Mouse (Mus musculus) lung, postnatal 0 days (tissue): ENCODE measurements around the gene Slmap.

Source experiments
- CTCF ChIP-seq: IDR thresholded peaks from 2 replicates; pipeline ENCODE4 v1.5.1; 2016; ENCODE audit warnings: antibody characterized with exemption, mild to moderate bottlenecking
- EP300 ChIP-seq: IDR thresholded peaks from 2 replicates; pipeline ENCODE4 v1.6.1; 2016; ENCODE audit warnings: antibody characterized with exemption, mild to moderate bottlenecking, control low read depth

- TF ChIP-seq CTCF (no peak), EP300 (no peak)
Measured at GRCm38 (mm10) chr14:26533267-26533666, 1.5 kb downstream of the Slmap start.
